Mouse (Mus musculus): ENCODE data around the gene Havcr2. TPM values are rescaled to one million over a fixed set of nuclear protein-coding genes. Genes with fewer than 3 reads are reported as not detected.
"Not testable (repeated sequence)": the region's sequence is repeated elsewhere in the genome, so short reads cannot be mapped to it uniquely, and the experiment has no call there.

Gene Havcr2
- polyA plus RNA-seq, 1 experiment from 2014 or later = 0.06 TPM

DNA sequence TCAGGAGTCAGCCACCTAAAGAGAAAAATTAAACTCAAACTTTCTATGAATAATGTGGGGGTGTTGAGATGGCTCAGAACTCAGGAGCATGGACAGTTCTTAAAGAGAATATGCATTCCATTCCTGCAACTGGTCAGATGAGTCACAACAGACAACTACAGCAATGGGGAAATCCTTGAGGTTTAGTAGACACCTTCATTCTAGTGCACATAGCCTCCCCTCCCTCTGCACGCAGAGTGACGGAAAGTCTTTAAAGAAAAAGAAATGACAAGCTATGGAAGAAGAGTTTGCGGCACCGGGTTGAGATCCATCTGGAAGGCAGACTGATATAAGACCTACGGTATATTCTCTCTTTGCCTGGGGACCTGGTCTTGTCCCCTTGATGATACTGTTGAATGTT is 55.2 kb downstream of the Havcr2 start:
- Histone ChIP-seq H3K9ac (ENCODE audit: low read length) (no peak overlapping the region), H3K27ac (replicated peaks) (no peak overlapping the region), H3K4me2 (replicated peaks; ENCODE audit: low read depth) (no peak overlapping the region), H3K36me3 (ENCODE audit: control insufficient read depth, insufficient read depth, low read length) (no peaks in the 10 kb centered on the region), H3K4me1 (replicated peaks; ENCODE audit: control insufficient read depth, insufficient read depth) (no peaks in the 10 kb centered on the region), H3K27me3 (ENCODE audit: control insufficient read depth, insufficient read depth, low read length) (no peaks in the 10 kb centered on the region), H3K9me3 (ENCODE audit: control insufficient read depth, low read length) (no peaks in the 10 kb centered on the region), H3K4me3 (ENCODE audit: low read depth, low read length) (no peak overlapping the region)
- no peak for TF ChIP-seq EP300 (optimal IDR thresholded peaks at IDR 0.05)
- TF ChIP-seq CTCF (IDR thresholded peaks at IDR 0.05; ENCODE audit: low read depth) = no peak
- no peak for DNase-seq (ENCODE audit: low spot score)
- WGBS = 93% methylated on average over 5 of the region's 5 CpGs
- no peak for ATAC-seq (ENCODE audit: low FRiP score, low TSS enrichment)

DNA sequence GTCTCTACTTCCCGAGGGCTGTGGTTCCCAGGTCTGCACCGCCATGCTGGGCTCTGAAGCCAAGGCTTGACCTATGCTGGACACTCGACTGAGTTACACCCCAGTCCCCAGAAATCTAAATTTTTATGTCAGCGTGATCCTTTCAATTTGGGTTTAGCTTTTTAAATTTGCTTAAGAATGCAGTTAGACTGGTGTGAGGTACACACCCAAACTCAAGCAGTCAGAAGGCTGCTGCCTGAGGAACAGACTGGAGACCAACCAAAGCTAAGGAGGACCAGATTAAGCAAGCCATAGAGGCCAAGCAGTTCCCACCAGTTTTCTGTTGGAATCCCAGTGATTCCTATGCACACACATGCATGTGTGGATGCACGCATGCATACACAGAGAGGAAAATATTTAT is 66.6 kb downstream of the Havcr2 start:
- H3K9me3 ChIP-seq (ENCODE audit: control insufficient read depth, low read length); H3K4me2 ChIP-seq (replicated peaks; ENCODE audit: low read depth); ATAC-seq (ENCODE audit: low FRiP score, low TSS enrichment); H3K4me1 ChIP-seq (replicated peaks; ENCODE audit: control insufficient read depth, insufficient read depth); DNase-seq (ENCODE audit: low spot score); H3K27me3 ChIP-seq (ENCODE audit: control insufficient read depth, insufficient read depth, low read length); H3K4me3 ChIP-seq (ENCODE audit: low read depth, low read length); H3K9ac ChIP-seq (ENCODE audit: low read length); H3K27ac ChIP-seq (replicated peaks); H3K36me3 ChIP-seq (ENCODE audit: control insufficient read depth, insufficient read depth, low read length): not testable (repeated sequence)
- 73% methylated on average over 5 of the region's 5 CpGs for WGBS

DNA sequence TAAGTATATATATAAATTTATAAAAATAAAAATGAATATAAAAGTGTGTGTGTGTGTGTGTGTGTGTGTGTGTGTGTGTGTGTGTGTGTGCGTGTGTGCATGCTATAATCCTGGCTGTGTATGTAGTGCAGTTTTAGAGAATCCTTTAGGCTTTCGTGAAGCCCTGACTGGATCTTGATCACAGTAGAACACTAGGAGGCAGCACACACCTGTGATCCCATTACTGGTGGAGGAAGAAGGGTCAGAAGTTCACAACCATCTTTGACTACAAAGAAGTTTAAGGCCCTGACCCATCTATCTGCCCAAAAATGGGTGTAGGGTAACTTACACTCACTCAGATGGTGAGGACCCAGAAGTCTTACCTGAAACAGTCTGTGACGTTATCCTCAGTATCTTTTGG is 68.0 kb downstream of the Havcr2 start:
- 75% methylated on average over 3 of the region's 3 CpGs for WGBS
- Histone ChIP-seq H3K9ac (ENCODE audit: low read length) (no peak overlapping the region), H3K9me3 (ENCODE audit: control insufficient read depth, low read length) (no peaks in the 10 kb centered on the region), H3K4me1 (replicated peaks; ENCODE audit: control insufficient read depth, insufficient read depth) (no peaks in the 10 kb centered on the region), H3K4me2 (replicated peaks; ENCODE audit: low read depth) (no peak overlapping the region), H3K4me3 (ENCODE audit: low read depth, low read length) (no peak overlapping the region), H3K27ac (replicated peaks) (no peak overlapping the region), H3K36me3 (ENCODE audit: control insufficient read depth, insufficient read depth, low read length) (no peaks in the 10 kb centered on the region), H3K27me3 (ENCODE audit: control insufficient read depth, insufficient read depth, low read length) (no peaks in the 10 kb centered on the region)
- no peak for DNase-seq (ENCODE audit: low spot score)
- no peak for ATAC-seq (ENCODE audit: low FRiP score, low TSS enrichment)
- TF ChIP-seq EP300 (optimal IDR thresholded peaks at IDR 0.05) (no peak), CTCF (IDR thresholded peaks at IDR 0.05; ENCODE audit: low read depth) (peak; percentile 51)

DNA sequence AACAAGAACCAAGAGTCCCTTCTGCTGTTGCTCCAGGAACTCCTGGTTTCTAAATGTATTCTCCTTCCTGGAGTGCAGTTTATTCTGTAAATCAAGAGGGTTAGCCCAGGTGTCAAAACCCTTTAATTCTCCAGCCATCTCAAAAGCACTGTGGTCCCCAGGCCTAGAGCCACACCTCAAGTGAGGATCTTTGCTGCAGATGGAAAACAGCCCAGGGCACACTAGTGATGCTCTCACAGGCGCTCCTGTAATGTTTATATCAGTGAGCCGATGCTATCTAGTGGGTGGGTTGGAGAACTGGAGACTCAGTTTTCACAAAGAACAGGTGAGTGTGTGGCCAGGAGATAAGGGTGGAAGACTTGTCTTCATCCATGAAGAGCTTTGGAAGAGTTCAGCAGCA is 69.2 kb downstream of the Havcr2 start, which contains the start of gene Gm12169:
Gene Gm12169 (plus strand): TSS at position 301 of the 400 bp plus-strand sequence.
- Histone ChIP-seq H3K36me3 (ENCODE audit: control insufficient read depth, insufficient read depth, low read length) (no peaks in the 10 kb centered on the region), H3K27me3 (ENCODE audit: control insufficient read depth, insufficient read depth, low read length) (no peaks in the 10 kb centered on the region), H3K9ac (ENCODE audit: low read length) (no peak within 1 kb of the TSS), H3K27ac (replicated peaks) (no peak within 1 kb of the TSS), H3K4me3 (ENCODE audit: low read depth, low read length) (no peak within 1 kb of the TSS), H3K4me2 (replicated peaks; ENCODE audit: low read depth) (no peak within 1 kb of the TSS), H3K4me1 (replicated peaks; ENCODE audit: control insufficient read depth, insufficient read depth) (no peaks in the 10 kb centered on the region), H3K9me3 (ENCODE audit: control insufficient read depth, low read length) (no peaks in the 10 kb centered on the region)
- TF ChIP-seq CTCF (IDR thresholded peaks at IDR 0.05; ENCODE audit: low read depth) (no peak), EP300 (optimal IDR thresholded peaks at IDR 0.05) (no peak)
- WGBS = 82% methylated on average over 2 of the region's 2 CpGs
- ATAC-seq (ENCODE audit: low FRiP score, low TSS enrichment) = no peak
- no peak for DNase-seq (ENCODE audit: low spot score)

DNA sequence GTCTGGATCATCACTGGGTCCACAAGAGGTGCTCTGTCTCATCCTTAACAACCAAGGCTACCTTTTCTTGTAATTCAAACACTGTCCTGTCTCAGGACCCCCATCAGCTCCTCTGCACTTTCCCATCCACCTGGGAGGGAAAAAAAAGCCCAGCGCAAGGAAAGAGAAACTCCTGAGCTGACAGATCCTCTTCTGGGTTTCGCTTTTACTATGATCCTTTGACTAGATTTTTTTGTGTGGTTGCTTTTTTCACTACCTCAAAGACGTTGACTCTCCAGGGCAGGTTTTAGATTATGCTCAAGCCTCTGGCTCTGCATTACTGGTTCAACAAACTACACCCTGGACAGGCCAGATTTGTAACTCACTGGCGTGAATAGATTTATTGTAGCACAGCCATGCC is 75.4 kb downstream of the Havcr2 start:
- DNase-seq (ENCODE audit: low spot score) = no peak
- no peaks in the 10 kb centered on the region for H3K9me3 ChIP-seq (ENCODE audit: control insufficient read depth, low read length)
- H3K27ac ChIP-seq (replicated peaks) = no peak overlapping the region
- H3K4me2 ChIP-seq (replicated peaks; ENCODE audit: low read depth) = no peak overlapping the region
- H3K36me3 ChIP-seq (ENCODE audit: control insufficient read depth, insufficient read depth, low read length) = no peaks in the 10 kb centered on the region
- H3K4me1 ChIP-seq (replicated peaks; ENCODE audit: control insufficient read depth, insufficient read depth) = no peaks in the 10 kb centered on the region
- H3K4me3 ChIP-seq (ENCODE audit: low read depth, low read length) = no peak overlapping the region
- H3K27me3 ChIP-seq (ENCODE audit: control insufficient read depth, insufficient read depth, low read length) = no peaks in the 10 kb centered on the region
- 64% methylated on average over 4 of the region's 4 CpGs for WGBS
- H3K9ac ChIP-seq (ENCODE audit: low read length) = no peak overlapping the region
- no peak for ATAC-seq (ENCODE audit: low FRiP score, low TSS enrichment)
- TF ChIP-seq EP300 (optimal IDR thresholded peaks at IDR 0.05) (no peak), CTCF (IDR thresholded peaks at IDR 0.05; ENCODE audit: low read depth) (no peak)

Other genes starting within 250 kb of the Havcr2 start
- 6.9 and 8.2 TPM in 2 replicates for gene Fndc9, start 219.4 kb upstream of the Havcr2 start, polyA plus RNA-seq (2015; fragmentation: Nextera tagmentation; extraction: Ambion mirVana)
- 2.8 and 3.0 TPM in 2 replicates for gene Cyfip2, start 142.1 kb upstream of the Havcr2 start, polyA plus RNA-seq (2015; fragmentation: Nextera tagmentation; extraction: Ambion mirVana)
- 0.05 and 0.06 TPM in 2 replicates for gene Itk, start 65.4 kb upstream of the Havcr2 start, polyA plus RNA-seq (2015; fragmentation: Nextera tagmentation; extraction: Ambion mirVana)
- gene Fam71b, start 58.4 kb upstream of the Havcr2 start, polyA plus RNA-seq (2015; fragmentation: Nextera tagmentation; extraction: Ambion mirVana) = not detected in 2 replicates
- gene Med7, start 18.0 kb upstream of the Havcr2 start, polyA plus RNA-seq (2015; fragmentation: Nextera tagmentation; extraction: Ambion mirVana) = 41.5 and 43.2 TPM in 2 replicates
- gene Gm12169, start 69.3 kb downstream of the Havcr2 start, polyA plus RNA-seq (2015; fragmentation: Nextera tagmentation; extraction: Ambion mirVana) = not detected in 2 replicates
- gene BC053393, start 116.6 kb downstream of the Havcr2 start, polyA plus RNA-seq (2015; fragmentation: Nextera tagmentation; extraction: Ambion mirVana) = not detected in 2 replicates
- not detected in 2 replicates for gene Dppa1, start 174.3 kb downstream of the Havcr2 start, polyA plus RNA-seq (2015; fragmentation: Nextera tagmentation; extraction: Ambion mirVana)